Mouse (Mus musculus) hindbrain, postnatal 0 days (tissue): ENCODE results near the gene Pabpc4. TPM values are rescaled to one million over a fixed set of nuclear protein-coding genes. Genes with fewer than 3 reads are reported as not detected.
"Not testable (repeated sequence)": the region's sequence is repeated elsewhere in the genome, so short reads cannot be mapped to it uniquely, and the experiment has no call there.

Source experiments
- ATAC-seq: fragments of 200-750 bp; cut with Nextera tagmentation; 2 replicates; pipeline ENCODE4 v1.8.0; 2017; ENCODE audit warnings: mild to moderate bottlenecking, moderate TSS enrichment, moderate library complexity
- DNase-seq: peaks from one replicate; pipeline ENCODE4 v3.0.0-alpha.2; 2015; ENCODE audit warnings: low spot score
- H3K27ac ChIP-seq: fragments of 300-500 bp; sonication (generic); 2 replicates; pipeline ENCODE4 v1.5.1; 2014; ENCODE audit warnings: mild to moderate bottlenecking
- H3K27me3 ChIP-seq: fragments of 300-500 bp; sonication (generic); 2 replicates; pipeline ENCODE4 v1.6.1; 2014; ENCODE audit warnings: low read length, mixed read lengths; ENCODE audit not compliant: insufficient read depth
- H3K36me3 ChIP-seq: fragments of 300-500 bp; sonication (generic); 2 replicates; pipeline ENCODE4 v1.6.1; 2014; ENCODE audit warnings: low read length, mixed read lengths; ENCODE audit not compliant: insufficient read depth
- H3K4me1 ChIP-seq: fragments of 300-500 bp; sonication (generic); 2 replicates; pipeline ENCODE4 v1.6.1; 2014; ENCODE audit warnings: antibody characterized with exemption, low read length, mixed read lengths; ENCODE audit not compliant: insufficient read depth
- H3K4me2 ChIP-seq: fragments of 300-500 bp; sonication (generic); 2 replicates; pipeline ENCODE4 v1.6.1; 2014; ENCODE audit warnings: low read depth, mild to moderate bottlenecking, low read length, moderate library complexity, mixed read lengths
- H3K4me3 ChIP-seq: fragments of 300-500 bp; sonication (generic); 2 replicates; pipeline ENCODE4 v1.5.1; 2014; ENCODE audit warnings: low read length
- H3K9ac ChIP-seq: fragments of 300-500 bp; sonication (generic); replicated peaks from 2 replicates; pipeline ENCODE4 v1.6.1; 2014; ENCODE audit warnings: mild to moderate bottlenecking, low read length, moderate library complexity, mixed read lengths
- H3K9me3 ChIP-seq: fragments of 300-500 bp; sonication (generic); 2 replicates; pipeline ENCODE4 v1.6.1; 2016; ENCODE audit warnings: low read length, mixed read lengths
- CTCF ChIP-seq: IDR thresholded peaks from 2 replicates; pipeline ENCODE4 v1.5.1; 2016; ENCODE audit warnings: antibody characterized with exemption, control low read depth, low read depth
- WGBS: fragments of 180-500 bp; shearing (Covaris S2); extraction: QIAGEN DNeasy Blood & Tissue Kit; methylation state at CpG from one replicate; pipeline ENCODE4 v1.1.7; 2014; 5-methylcytosine and 5-hydroxymethylcytosine counted together
- polyA plus RNA-seq: library from polyadenylated mRNA; unstranded; fragments of >200 nt; fragmentation: Nextera tagmentation; extraction: Ambion mirVana; gene quantifications from 2 replicates; pipeline ENCODE4 v1.2.1, GENCODE M21; 2015
- total RNA-seq: library from RNA; depleted of rRNA; stranded (reverse); fragments of >200 nt; gene quantifications from 2 replicates; pipeline ENCODE4 v1.2.3, GENCODE M21; 2014

The Pabpc4 gene
- total and polyA plus RNA-seq, 2 experiments from 2014 or later = 19.9 to 100 TPM

DNA sequence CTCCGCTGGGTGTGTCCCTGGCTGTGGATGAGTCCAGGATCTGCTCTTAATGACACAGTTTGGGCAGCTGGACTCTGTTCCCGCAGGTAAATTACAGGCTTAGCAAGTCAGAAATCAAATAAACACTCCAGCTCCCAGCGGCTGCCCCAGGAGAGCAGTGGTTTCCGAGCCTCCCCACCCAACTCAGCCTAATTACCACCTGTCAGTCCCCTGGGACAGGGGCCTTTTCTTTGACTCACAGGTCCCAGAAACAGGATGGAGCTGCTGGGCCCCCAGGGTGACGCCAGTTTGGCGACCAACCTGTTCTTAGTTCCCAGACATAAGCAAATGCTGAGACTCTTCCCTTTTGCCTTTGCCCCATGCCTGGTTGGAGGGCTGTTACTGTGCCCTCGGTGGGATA is 49.7 kb downstream of the Pabpc4 start:
- H3K27ac ChIP-seq = no peak overlapping the region
- no peaks in the 10 kb centered on the region for H3K36me3 ChIP-seq
- ATAC-seq (no peak), DNase-seq (no peak)
- H3K4me1 ChIP-seq = no peaks in the 10 kb centered on the region
- no peak for TF ChIP-seq CTCF
- no peaks in the 10 kb centered on the region for H3K9me3 ChIP-seq
- no peak overlapping the region for H3K4me2 ChIP-seq
- no peak overlapping the region for H3K4me3 ChIP-seq
- 83% methylated on average over 7 of the region's 7 CpGs for WGBS
- no peak overlapping the region for H3K9ac ChIP-seq
- no peaks in the 10 kb centered on the region for H3K27me3 ChIP-seq

DNA sequence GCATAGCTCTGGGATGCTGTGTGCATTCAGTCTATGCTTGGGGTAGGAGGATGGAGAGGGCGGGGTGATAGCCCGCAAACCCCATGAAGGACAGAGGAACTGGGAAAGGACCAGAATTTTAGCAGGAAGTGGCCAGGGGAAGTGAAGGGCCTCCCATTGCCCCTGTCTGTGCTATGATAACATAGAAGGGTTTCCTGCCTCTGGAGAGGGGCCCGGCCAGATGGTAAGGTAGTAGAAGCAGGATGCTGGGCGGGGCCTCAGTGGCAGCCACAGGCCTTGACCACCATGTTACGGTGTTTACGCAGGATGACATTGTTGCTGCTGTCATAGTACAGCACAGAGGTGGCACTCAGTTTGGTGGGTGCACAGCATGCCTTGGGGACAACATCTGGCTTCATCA is 50.9 kb downstream of the Pabpc4 start:
- 75% methylated on average over 6 of the region's 6 CpGs for WGBS
- no peak for ATAC-seq
- no peaks in the 10 kb centered on the region for H3K9me3 ChIP-seq
- H3K36me3 ChIP-seq = no peaks in the 10 kb centered on the region
- H3K27ac ChIP-seq = no peak overlapping the region
- no peaks in the 10 kb centered on the region for H3K27me3 ChIP-seq
- no peak overlapping the region for H3K4me3 ChIP-seq
- H3K4me1 ChIP-seq = no peaks in the 10 kb centered on the region
- H3K9ac ChIP-seq = no peak overlapping the region
- no peak overlapping the region for H3K4me2 ChIP-seq
- no peak for DNase-seq
- no peak for TF ChIP-seq CTCF

DNA sequence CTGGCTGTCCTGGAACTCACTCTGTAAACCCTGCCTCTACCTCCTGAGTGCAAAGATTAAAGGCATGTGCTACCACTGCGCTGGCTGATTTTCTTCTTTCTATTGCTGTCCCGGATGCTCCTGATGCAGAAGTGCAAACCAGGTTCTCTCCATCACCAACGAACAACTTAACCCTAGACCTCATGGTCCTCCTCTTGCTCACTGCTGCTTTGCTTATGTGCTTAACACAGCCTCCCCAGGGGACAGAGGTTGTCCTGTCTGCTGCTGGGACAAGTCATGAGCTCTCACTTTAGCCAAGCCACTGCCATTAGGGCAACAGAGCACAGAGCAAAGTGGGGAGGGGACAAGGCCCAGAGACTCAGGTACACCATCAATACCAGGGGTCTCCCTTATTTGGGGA is 52.3 kb downstream of the Pabpc4 start:
- TF ChIP-seq CTCF = no peak
- WGBS = 81% methylated on average over 3 of the region's 3 CpGs
- Histone ChIP-seq H3K4me2 (no peak overlapping the region), H3K9me3 (no peaks in the 10 kb centered on the region), H3K9ac (no peak overlapping the region), H3K4me1 (no peaks in the 10 kb centered on the region), H3K4me3 (no peak overlapping the region), H3K36me3 (no peaks in the 10 kb centered on the region), H3K27ac (no peak overlapping the region), H3K27me3 (no peaks in the 10 kb centered on the region)
- no peak for ATAC-seq
- DNase-seq = no peak

DNA sequence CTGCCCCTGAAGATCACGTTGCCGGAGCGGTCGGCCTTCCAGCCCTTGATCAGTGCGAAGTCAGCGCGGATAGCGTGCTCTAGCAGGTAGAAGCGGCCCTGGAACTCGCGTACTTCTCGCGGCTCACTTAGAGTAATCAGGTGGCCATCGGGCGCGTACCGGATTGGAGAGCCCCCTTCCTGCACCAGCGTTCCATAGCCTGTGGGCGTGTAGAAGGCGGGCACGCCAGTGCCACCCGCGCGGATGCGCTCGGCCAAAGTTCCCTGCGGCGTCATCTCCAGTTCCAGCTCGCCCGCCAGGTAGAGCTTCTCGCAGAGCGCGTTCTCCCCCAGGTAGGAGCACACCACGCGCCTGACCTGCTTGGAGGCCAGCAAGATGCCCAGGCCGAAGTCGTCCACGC is 60.8 kb downstream of the Pabpc4 start:
- not testable (repeated sequence) for H3K9me3 ChIP-seq, H3K27ac ChIP-seq, H3K9ac ChIP-seq, H3K4me1 ChIP-seq, H3K36me3 ChIP-seq, H3K27me3 ChIP-seq
- peak overlapping the region; percentile 46; the same call in 1 of the 2 replicates for H3K4me2 ChIP-seq
- 16% methylated on average over 23 of the region's 38 CpGs for WGBS
- ATAC-seq (peak; percentile 83), DNase-seq (peak; percentile 17)
- H3K4me3 ChIP-seq = peak overlapping the region; percentile 21

DNA sequence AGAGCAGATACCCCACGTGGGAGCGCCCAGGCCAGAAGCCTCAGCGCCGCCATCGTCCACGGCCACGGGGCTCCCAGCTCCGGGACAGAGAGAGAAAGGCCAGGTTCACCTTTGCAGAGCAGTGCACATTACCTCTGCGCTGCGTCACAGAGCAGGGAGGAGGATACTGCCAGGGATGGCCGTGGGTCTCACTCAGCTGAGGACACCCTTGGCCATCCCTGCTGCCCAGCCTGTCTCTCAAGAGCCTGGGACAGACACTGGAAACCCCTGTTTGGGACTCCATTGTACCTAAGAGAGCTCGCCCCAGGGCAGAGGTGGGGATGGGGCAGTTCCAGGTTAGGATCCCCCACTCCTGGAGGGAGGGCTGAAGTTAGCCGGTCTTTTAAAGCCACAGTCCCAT is 61.4 kb downstream of the Pabpc4 start, which contains the start of gene Oxct2a:
TSS of gene Oxct2a (minus strand) at position 101 of the 400 bp plus-strand sequence.
- ATAC-seq = peak; percentile 44
- no peak within 1 kb of the TSS for H3K27ac ChIP-seq
- no peaks in the 10 kb centered on the region for H3K4me1 ChIP-seq
- no peaks in the 10 kb centered on the region for H3K36me3 ChIP-seq
- peak within 1 kb of the TSS; percentile 21 for H3K4me3 ChIP-seq
- WGBS = 13% methylated on average over 13 of the region's 13 CpGs
- TF ChIP-seq CTCF = no peak
- H3K9ac ChIP-seq = no peak within 1 kb of the TSS
- no peak for DNase-seq
- peak within 1 kb of the TSS; percentile 46 for H3K4me2 ChIP-seq
- H3K27me3 ChIP-seq = no peaks in the 10 kb centered on the region
- H3K9me3 ChIP-seq = no peaks in the 10 kb centered on the region

DNA sequence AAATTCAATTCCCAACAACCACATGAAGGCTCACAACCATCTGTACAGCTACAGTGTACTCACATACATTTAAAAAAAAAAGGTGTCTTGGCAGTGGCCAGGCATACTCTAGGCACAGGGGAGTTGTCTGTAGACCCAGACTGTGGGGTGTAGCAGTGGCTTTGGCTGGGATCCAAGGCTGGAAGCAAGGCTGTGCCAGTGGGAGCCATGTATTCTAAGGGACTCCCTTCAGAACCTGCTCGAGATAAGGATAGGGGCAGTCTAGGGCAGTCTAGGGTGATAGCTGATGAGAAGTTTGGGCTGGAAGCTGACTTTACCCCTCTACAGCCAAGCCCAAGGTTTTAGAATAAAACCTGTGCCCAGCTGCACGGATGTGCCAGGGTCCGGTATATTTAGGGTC is 63.9 kb downstream of the Pabpc4 start:
- no peaks in the 10 kb centered on the region for H3K36me3 ChIP-seq
- no peak overlapping the region for H3K4me3 ChIP-seq
- no peak overlapping the region for H3K9ac ChIP-seq
- no peaks in the 10 kb centered on the region for H3K9me3 ChIP-seq
- 65% methylated on average over 3 of the region's 3 CpGs for WGBS
- no peak for DNase-seq
- no peak for TF ChIP-seq CTCF
- H3K27me3 ChIP-seq = no peaks in the 10 kb centered on the region
- no peak for ATAC-seq
- H3K27ac ChIP-seq = no peak overlapping the region
- no peak overlapping the region for H3K4me2 ChIP-seq
- H3K4me1 ChIP-seq = no peaks in the 10 kb centered on the region

DNA sequence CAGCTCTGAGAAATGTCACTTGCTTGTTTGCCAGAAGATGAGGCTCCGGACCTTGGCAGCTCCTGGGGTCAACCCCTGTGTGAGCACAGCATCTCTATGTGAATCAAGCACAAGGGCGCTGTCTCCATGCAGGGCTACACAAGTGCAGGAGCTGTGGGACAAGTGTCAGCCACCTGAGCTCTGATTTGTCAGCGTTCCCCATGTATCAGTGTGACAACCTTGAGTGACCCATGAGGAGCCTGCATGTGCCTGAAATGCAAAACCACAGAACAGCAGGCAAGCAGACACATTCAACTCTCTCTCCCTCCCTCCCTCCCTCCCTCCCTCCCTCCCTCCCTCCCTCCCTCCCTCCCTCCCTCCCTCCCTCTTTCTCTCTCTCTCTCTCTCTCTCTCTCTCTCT is 65.5 kb downstream of the Pabpc4 start:
- H3K9me3 ChIP-seq = no peaks in the 10 kb centered on the region
- H3K4me3 ChIP-seq = no peak overlapping the region
- H3K9ac ChIP-seq = no peak overlapping the region
- no peaks in the 10 kb centered on the region for H3K27me3 ChIP-seq
- DNase-seq (no peak), ATAC-seq (no peak)
- H3K36me3 ChIP-seq = no peaks in the 10 kb centered on the region
- no peak overlapping the region for H3K4me2 ChIP-seq
- no peak overlapping the region for H3K27ac ChIP-seq
- no peaks in the 10 kb centered on the region for H3K4me1 ChIP-seq
- TF ChIP-seq CTCF = no peak
- 43% methylated on average over 3 of the region's 3 CpGs for WGBS
